Mouse (Mus musculus): Measurements from ENCODE around the gene Nnat. TPM values are rescaled to one million over a fixed set of nuclear protein-coding genes. Genes with fewer than 3 reads are reported as not detected.

Nnat gene
- total RNA-seq (2021): 10 to 100 TPM in 1 of 2 experiments, 1 to 10 TPM in 1; 8.9 to 13.2 TPM

DNA sequence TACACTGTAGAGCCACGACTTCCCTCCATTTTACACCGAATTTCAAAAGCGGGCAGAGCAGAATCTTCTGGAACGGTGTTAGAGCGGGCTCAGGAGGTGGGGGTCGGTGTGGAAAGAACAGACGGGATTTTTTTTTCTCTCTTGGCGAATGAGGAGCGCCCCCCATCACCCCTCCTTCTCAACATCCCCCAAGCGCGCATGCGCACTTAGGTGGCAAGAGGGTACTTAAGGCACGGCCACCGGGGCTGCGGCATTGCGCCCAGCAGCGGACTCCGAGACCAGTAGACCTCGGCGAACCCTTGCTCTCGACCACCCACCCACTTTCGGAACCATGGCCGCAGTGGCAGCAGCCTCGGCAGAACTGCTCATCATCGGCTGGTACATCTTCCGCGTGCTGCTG lies at the start of gene Nnat:
Gene Nnat, plus strand, starts transcription at position 221 of the 400 bp plus-strand sequence.
- DNase-seq: peak; percentile 34

DNA sequence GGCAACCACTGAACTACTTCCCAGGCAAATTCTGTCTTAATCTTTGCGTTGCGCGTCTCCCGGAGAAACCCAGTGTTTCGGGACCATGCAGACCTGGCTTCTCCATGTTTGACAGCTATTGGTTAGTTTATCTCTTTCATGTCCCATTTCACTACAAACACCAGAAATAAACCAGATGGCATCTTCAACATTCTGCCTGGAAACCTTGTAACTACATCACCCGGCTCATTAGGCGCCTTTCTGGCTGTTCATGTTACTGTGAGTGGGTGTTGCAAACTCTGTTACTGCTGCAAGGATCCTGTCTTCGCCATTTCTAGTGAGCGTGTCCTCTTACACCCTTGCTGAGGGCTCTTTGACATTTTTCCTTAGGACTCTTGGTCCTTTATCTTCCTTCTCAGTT lies 47.0 kb upstream of the Nnat start:
- DNase-seq: no peak

DNA sequence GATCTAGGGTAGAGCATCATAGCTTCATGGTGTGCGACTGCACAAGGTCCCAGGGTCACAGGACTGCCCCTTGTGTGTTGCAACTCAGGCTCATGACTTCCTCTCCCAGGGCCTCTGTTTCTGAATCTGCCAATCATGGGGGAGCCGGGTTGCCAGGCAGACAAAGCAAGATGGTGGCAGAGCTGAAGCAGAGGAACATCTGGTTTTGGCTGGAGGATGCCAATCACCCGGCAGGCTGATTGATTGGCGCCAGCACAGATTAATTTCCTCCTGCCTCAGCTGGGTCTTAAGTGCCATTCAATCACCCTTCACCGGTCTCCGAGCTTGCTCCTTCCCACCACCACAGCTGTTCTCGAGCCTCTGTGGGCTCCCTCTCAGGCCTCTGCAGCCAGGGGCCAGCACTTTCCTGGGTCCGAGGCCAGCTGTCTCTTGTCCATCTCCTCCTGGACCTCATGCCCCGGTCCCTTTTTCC lies 46.1 kb upstream of the Nnat start:
- DNase-seq: no peak

DNA sequence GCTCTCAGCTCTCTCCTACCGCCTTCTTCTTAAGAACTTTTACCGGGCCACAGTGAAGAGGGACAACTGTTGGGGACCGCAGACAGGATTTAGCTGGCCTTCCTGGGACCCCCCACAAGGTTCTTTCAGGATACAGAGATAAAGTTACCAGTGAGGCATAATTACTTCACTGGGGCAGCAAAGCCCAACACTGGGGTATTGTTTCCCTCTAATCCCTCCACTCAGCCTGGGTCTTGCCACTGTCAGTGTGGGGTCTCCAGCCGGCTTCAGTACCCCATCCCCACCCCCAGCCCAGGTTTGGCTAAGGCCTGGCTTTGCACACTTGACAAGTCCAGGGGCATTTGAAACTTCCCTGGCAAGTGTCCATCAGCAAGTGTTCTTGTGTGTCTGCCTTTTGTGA lies 45.5 kb upstream of the Nnat start:
- DNase-seq: no peak

GRCm38 (mm10) chr2:157517526-157517925 lies 42.4 kb upstream of the Nnat start:
- no peak for DNase-seq

- DNase-seq: no peak
Measured at GRCm38 (mm10) chr2:157518451-157518850, 41.4 kb upstream of the Nnat start.

- no peak for DNase-seq
Measured at GRCm38 (mm10) chr2:157519452-157519851, 40.4 kb upstream of the Nnat start.

- DNase-seq: no peak
Measured at GRCm38 (mm10) chr2:157520496-157520895, 39.4 kb upstream of the Nnat start.

DNA sequence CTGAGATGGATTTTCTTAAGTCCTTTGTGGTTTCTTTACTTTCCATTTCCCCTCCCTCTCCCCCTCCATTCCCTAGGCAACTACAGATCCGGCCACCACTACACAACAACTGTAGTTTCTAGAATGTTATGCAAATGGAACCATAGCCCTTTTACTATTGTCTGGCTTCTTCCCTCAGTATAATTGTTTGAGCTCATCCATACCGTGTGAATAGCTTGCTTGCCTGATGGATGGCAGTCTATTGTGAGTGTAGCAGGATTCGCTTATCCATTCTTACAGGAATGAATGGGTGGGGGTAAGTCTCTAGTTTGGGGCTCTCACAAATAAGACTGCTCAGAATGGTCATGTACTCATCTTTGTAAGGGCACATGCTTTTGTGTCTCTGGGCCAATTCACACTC lies 37.3 kb upstream of the Nnat start:
- no peak for DNase-seq

- no peak for DNase-seq
Measured at GRCm38 (mm10) chr2:157530056-157530955, 29.6 kb upstream of the Nnat start.

GRCm38 (mm10) chr2:157531681-157532426 lies 28.0 kb upstream of the Nnat start:
- no peak for DNase-seq

DNA sequence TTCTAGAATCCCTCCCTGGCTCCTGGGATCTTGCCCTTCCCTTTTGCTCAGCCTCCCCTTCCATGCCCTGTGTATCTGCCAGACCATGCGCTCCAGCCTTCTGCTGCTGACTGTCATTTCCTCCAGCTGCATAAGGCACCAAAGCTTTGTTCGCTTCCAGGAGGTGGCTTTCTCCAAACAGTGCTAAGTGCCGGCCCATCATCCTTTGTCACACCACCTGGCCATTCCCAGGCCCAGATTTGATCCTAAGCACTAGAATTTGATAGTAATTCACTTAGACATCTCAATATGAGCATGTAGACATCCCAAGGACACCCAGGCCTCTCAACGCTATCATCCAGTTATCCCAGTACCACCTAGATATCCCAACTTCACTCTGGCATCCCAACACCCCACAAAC lies 25.7 kb upstream of the Nnat start:
- DNase-seq: no peak

DNA sequence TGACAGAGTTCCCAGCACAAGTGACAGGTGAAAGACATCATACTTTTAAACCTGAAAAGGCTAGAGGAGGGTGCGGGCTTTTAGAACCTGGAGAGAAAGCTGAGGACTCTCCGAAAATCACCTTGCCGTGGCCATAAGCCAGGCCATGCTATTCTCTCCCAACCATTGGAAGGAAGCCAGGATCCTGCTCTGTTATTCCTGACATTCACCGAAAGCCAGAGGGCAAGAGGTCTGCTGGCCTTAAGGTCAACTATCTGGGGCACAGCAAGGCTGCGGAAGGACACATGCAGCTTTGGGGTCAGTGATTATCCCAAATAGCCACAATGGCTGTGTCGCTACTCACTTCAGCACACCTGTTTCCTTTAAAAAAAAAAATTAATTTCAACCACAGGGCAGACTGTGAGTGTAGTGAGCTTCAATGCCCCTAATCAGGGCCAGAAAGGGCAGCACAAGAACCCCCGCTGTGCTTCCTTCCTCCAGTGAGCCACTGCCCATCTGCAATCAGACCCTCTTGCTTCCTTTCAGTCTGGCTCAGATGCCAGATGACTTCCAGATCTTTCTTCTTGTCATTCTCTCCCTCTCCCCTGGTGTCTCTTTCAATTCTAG lies 23.3 kb upstream of the Nnat start:
- DNase-seq: no peak

- DNase-seq: no peak
Measured at GRCm38 (mm10) chr2:157537118-157537517, 22.8 kb upstream of the Nnat start.

DNA sequence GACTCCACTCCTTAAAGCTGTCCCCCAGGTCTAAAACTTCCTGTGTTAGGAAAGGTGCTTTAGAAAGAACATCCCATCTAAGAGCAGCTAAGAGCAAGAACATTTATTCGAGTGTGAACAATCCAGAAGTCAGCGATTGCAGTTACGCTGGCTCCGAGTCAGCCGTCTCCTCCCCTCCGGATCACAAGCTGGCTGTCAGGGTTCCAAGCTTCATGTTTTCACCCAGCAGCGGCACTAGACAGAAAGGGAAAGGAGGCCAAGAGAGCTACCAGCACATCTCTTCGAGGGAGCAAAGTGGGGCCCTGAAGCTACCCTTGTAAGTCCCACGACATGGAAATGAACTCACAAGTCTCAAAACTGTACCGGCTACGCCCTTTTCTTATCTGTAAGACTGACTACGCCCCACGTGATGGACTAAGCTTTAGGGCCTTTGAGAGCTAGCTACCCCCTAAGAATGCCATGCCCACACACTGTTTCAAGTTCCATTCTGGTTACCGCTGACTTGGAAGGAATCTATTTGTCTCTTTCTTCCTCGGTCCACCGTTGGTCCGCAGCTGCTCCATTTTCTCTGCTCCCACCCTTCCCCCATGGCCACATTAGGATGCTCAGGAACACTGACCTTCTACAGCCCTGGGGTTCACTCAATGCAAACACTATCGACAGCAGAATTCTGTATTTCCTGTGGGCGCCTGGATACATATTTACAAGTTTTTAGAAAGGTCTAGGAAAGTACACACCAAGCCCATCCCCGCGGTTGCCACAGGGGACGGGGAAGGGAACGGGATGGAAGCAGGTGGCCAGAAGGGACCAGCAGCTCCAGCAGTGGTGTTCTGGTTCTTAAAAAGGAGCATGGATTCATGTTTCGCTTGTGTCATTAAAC lies 19.6 kb upstream of the Nnat start:
- peak; percentile 62 for DNase-seq

- DNase-seq: no peak
Measured at GRCm38 (mm10) chr2:157540953-157541569, 18.8 kb upstream of the Nnat start.

GRCm38 (mm10) chr2:157541631-157542030 lies 18.2 kb upstream of the Nnat start:
- no peak for DNase-seq

DNA sequence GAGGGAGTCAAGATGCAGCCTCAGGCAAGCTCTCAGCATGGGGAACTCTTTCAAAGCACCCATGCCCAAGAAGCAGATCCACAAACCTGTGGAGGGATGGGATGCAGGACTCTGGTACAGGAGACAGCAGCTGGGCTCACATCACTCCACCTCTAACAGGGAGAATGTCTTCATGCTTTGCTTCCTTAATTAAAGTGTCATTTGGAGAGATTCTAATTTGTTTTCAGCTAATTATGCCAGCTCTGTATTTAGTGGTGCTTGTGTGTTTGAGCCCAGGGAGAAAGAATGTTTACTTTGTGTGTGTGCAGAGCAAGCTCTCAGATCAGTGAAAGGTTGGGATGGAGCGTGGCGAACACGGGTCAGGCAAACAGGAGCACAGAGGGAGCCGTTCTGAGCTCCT lies 17.5 kb upstream of the Nnat start:
- DNase-seq: no peak

DNA sequence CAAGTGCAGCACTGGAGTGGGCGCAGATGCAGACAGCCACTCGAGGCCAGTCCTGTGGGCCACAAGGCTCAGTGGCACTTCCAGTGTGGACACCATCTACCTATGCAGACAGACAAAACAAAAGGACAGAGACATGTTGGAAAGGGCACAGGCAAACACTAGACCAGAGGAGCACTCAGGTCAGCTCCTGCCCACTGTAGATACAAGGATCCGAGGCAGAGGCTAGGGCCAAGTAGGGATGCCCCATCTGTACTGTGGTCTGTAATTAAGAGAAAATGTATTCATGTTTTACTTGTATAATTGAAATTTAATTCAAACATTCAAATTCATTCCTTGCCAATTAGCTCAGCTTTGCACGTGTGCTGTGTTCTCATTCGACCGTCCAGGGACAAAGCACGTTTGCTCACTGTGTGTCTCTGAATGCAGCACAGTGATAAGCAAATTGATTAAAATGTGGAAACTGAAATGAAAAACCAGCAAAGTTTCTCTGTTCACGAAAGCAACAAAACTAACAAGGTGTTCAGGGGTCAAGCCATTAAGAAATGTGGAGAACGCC lies 15.5 kb upstream of the Nnat start:
- no peak for DNase-seq

- no peak for DNase-seq
Measured at GRCm38 (mm10) chr2:157546686-157547085, 13.2 kb upstream of the Nnat start.

DNA sequence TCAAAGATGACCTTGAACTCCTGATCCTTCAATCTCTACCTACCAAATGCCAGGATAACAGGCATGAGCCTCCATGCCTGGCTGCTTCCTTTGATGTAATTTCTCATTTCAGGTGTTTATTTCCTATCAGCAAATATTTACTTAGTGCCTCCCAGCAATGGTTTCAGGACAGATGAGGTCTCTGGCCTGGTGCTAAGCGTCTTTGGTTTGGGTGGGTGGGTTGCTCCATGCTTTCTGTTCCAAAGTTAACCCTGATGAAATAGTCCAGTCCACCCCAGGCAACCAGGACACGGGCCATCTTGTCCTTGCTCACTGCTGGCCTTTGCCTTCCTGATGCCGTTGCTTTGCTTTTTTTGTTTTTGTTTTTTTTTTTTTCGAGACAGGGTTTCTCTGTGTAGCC lies 9.6 kb upstream of the Nnat start:
- DNase-seq: no peak
